Mouse (Mus musculus): ENCODE data around the gene 2410015M20Rik. TPM values are rescaled to one million over a fixed set of nuclear protein-coding genes. Genes with fewer than 3 reads are reported as not detected.

Gene 2410015M20Rik
- polyA plus RNA-seq, 1 experiment from 2014 or later, result 316 TPM

- H3K9me3 ChIP-seq (ENCODE audit: control insufficient read depth, low read length), result no peaks in the 10 kb centered on the region
- peaks cover 25% of the 10 kb centered on the region for H3K4me1 ChIP-seq (ENCODE audit: control insufficient read depth, insufficient read depth, low read length)
- ATAC-seq, result no peak
- no peak overlapping the region for H3K27ac ChIP-seq (ENCODE audit: low read length)
- no peak overlapping the region for H3K4me3 ChIP-seq (ENCODE audit: low read length)
- WGBS, result 61% methylated on average over 3 of the region's 3 CpGs
- no peak overlapping the region for H3K4me2 ChIP-seq (ENCODE audit: low read depth, low read length)
- no peak overlapping the region for H3K9ac ChIP-seq (ENCODE audit: low read depth, low read length)
- H3K36me3 ChIP-seq (ENCODE audit: control insufficient read depth, insufficient read depth, low read length), result peaks cover 31% of the 10 kb centered on the region
- H3K27me3 ChIP-seq (replicated peaks; ENCODE audit: control insufficient read depth, insufficient read depth, low read length), result no peaks in the 10 kb centered on the region
These were observed 2.0 kb downstream of the 2410015M20Rik start for GRCm38 (mm10) chr17:56607521-56608062.

DNA sequence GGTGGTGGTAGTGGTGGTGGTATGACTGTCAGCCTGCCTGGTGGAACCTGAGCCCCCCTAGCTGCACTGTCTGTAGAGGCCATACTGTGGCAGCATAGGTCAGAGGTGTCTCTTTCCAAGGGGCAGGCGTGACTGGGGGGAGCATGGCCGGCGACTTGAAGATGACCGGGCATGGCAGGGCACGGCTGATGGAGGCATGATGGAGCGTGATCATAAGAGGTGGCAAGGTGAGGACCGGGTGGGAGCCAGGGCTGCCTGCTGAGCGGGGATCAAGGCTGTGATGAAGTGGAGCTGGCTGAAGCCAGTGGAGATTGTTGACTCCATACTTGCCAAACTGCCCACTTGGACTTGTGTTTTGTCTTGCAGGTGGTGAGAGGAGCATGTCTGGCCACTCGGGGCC, 4.1 kb downstream of the 2410015M20Rik start:
- WGBS, result 90% methylated on average over 9 of the region's 9 CpGs
- Histone ChIP-seq H3K4me1 (ENCODE audit: control insufficient read depth, insufficient read depth, low read length) (peaks cover 16% of the 10 kb centered on the region), H3K4me3 (ENCODE audit: low read length) (no peak overlapping the region), H3K27me3 (replicated peaks; ENCODE audit: control insufficient read depth, insufficient read depth, low read length) (no peaks in the 10 kb centered on the region), H3K36me3 (ENCODE audit: control insufficient read depth, insufficient read depth, low read length) (peaks cover 44% of the 10 kb centered on the region), H3K27ac (ENCODE audit: low read length) (no peak overlapping the region), H3K9ac (ENCODE audit: low read depth, low read length) (no peak overlapping the region), H3K9me3 (ENCODE audit: control insufficient read depth, low read length) (no peaks in the 10 kb centered on the region), H3K4me2 (ENCODE audit: low read depth, low read length) (no peak overlapping the region)
- ATAC-seq, result no peak

- no peaks in the 10 kb centered on the region for H3K27me3 ChIP-seq (replicated peaks; ENCODE audit: control insufficient read depth, insufficient read depth, low read length)
- no peaks in the 10 kb centered on the region for H3K9me3 ChIP-seq (ENCODE audit: control insufficient read depth, low read length)
- H3K36me3 ChIP-seq (ENCODE audit: control insufficient read depth, insufficient read depth, low read length), result peaks cover 52% of the 10 kb centered on the region
- ATAC-seq, result no peak
- H3K4me3 ChIP-seq (ENCODE audit: low read length), result no peak overlapping the region
- H3K27ac ChIP-seq (ENCODE audit: low read length), result no peak overlapping the region
- WGBS, result 88% methylated on average over 3 of the region's 3 CpGs
- H3K4me1 ChIP-seq (ENCODE audit: control insufficient read depth, insufficient read depth, low read length), result peaks cover 12% of the 10 kb centered on the region
- no peak overlapping the region for H3K4me2 ChIP-seq (ENCODE audit: low read depth, low read length)
- H3K9ac ChIP-seq (ENCODE audit: low read depth, low read length), result no peak overlapping the region
These were observed 5.1 kb downstream of the 2410015M20Rik start for GRCm38 (mm10) chr17:56604422-56604821.

DNA sequence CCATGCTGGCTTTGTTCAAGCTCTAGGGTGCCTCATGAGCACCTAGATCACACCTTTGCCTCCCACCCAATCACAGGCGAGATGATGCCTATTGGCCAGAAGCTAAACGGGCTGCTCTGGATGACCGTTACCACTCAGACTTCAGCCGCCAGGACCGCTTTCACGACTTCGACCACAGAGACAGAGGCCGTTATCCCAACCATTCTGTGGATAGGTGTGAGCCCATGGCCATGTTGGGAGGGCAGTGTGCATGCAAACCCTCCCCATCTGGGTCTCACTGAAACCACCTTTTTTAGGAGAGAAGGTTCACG, 5.5 kb downstream of the 2410015M20Rik start:
- no peak overlapping the region for H3K4me3 ChIP-seq (ENCODE audit: low read length)
- peaks cover 12% of the 10 kb centered on the region for H3K4me1 ChIP-seq (ENCODE audit: control insufficient read depth, insufficient read depth, low read length)
- H3K36me3 ChIP-seq (ENCODE audit: control insufficient read depth, insufficient read depth, low read length), result peaks cover 56% of the 10 kb centered on the region
- H3K4me2 ChIP-seq (ENCODE audit: low read depth, low read length), result no peak overlapping the region
- H3K9ac ChIP-seq (ENCODE audit: low read depth, low read length), result no peak overlapping the region
- 88% methylated on average over 9 of the region's 9 CpGs for whole genome bisulfite sequencing
- ATAC-seq, result no peak
- H3K27me3 ChIP-seq (replicated peaks; ENCODE audit: control insufficient read depth, insufficient read depth, low read length), result no peaks in the 10 kb centered on the region
- no peaks in the 10 kb centered on the region for H3K9me3 ChIP-seq (ENCODE audit: control insufficient read depth, low read length)
- H3K27ac ChIP-seq (ENCODE audit: low read length), result no peak overlapping the region

DNA sequence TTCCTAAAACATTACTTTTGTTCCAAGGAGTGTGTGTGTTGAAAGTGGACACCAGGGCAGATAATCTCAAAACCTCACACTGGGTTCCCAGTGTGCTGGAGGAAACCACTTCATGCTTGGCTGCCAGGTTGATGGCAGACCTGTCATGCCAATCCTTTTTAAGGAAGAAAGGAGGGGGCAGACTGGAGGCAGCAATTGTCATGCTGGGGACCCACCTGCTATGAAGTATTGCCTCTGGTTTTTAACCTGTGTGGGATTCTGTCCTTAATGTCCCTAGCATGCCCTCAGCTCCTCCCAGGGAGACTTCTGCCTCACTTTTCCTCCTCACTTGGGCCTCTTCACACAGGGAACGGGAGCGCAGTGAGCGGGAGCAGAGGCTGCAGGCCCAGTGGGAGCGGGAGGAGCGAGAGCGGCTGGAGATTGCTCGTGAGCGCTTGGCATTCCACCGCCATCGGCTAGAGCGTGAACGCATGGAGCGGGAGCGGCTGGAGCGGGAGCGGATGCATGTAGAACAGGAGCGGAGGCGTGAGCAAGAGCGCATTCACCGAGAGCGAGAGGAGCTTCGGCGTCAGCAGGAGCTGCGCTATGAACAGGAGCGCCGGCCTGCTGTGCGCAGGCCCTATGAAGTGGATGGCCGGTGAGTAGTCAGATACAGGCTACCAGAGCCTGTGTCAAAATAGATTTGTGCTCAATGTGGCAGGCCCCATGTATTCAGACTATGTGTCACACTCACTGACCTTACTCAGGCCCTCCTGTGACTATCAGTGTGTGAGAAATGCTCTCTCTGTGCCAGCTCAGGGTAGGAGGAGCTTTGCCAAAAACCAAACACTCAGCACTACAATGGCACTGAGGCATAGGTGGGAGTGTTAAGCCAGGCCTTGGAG, 6.1 kb downstream of the 2410015M20Rik start:
- WGBS, result 94% methylated on average over 28 of the region's 28 CpGs
- no peak overlapping the region for H3K9ac ChIP-seq (ENCODE audit: low read depth, low read length)

GRCm38 (mm10) chr17:56593527-56594271, 15.9 kb downstream of the 2410015M20Rik start:
- Histone ChIP-seq H3K4me1 (ENCODE audit: control insufficient read depth, insufficient read depth, low read length) (no peaks in the 10 kb centered on the region), H3K27me3 (replicated peaks; ENCODE audit: control insufficient read depth, insufficient read depth, low read length) (no peaks in the 10 kb centered on the region), H3K4me2 (ENCODE audit: low read depth, low read length) (no peak overlapping the region), H3K9me3 (ENCODE audit: control insufficient read depth, low read length) (no peaks in the 10 kb centered on the region), H3K9ac (ENCODE audit: low read depth, low read length) (no peak overlapping the region), H3K36me3 (ENCODE audit: control insufficient read depth, insufficient read depth, low read length) (peaks cover 41% of the 10 kb centered on the region), H3K27ac (ENCODE audit: low read length) (no peak overlapping the region), H3K4me3 (ENCODE audit: low read length) (no peak overlapping the region)
- ATAC-seq, result 0 out of 2 replicates have a peak, but pooled peaks have one; percentile 19
- WGBS, result 77% methylated on average over 8 of the region's 8 CpGs

More for the DNA sequence above, 6.1 kb downstream of the 2410015M20Rik start:
- Histone ChIP-seq H3K4me1 (ENCODE audit: control insufficient read depth, insufficient read depth, low read length) (peaks cover 8% of the 10 kb centered on the region), H3K9me3 (ENCODE audit: control insufficient read depth, low read length) (no peaks in the 10 kb centered on the region), H3K36me3 (ENCODE audit: control insufficient read depth, insufficient read depth, low read length) (peaks cover 56% of the 10 kb centered on the region), H3K4me2 (ENCODE audit: low read depth, low read length) (no peak overlapping the region), H3K27ac (ENCODE audit: low read length) (no peak overlapping the region), H3K27me3 (replicated peaks; ENCODE audit: control insufficient read depth, insufficient read depth, low read length) (no peaks in the 10 kb centered on the region), H3K4me3 (ENCODE audit: low read length) (no peak overlapping the region)
- no peak for ATAC-seq

DNA sequence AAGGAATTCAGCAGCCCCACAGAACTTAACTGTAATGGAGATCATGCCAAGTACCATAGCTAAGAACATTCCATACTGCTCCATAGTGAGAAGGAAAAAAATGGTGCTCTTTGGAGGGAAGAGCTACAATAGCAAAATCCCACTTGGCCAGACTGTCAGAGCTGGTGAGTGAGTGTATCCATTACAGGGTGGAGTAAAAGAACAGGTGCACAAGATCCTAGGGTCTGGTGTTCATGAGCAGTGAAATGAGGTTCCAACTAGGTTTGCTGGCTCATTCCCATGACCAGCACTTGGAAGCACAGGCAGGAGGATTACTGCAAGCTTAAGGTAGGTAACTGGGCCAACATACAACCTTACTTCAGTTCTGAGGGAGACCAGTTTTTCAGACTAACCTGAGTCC, 17.0 kb downstream of the 2410015M20Rik start:
- no peaks in the 10 kb centered on the region for H3K27me3 ChIP-seq (replicated peaks; ENCODE audit: control insufficient read depth, insufficient read depth, low read length)
- no peak for ATAC-seq
- H3K36me3 ChIP-seq (ENCODE audit: control insufficient read depth, insufficient read depth, low read length), result peaks cover 34% of the 10 kb centered on the region
- H3K27ac ChIP-seq (ENCODE audit: low read length), result no peak overlapping the region
- H3K4me1 ChIP-seq (ENCODE audit: control insufficient read depth, insufficient read depth, low read length), result 0 out of 2 replicates have a peak, but pooled peaks cover 2% of the 10 kb centered on the region
- no peak overlapping the region for H3K4me3 ChIP-seq (ENCODE audit: low read length)
- H3K4me2 ChIP-seq (ENCODE audit: low read depth, low read length), result no peak overlapping the region
- no peaks in the 10 kb centered on the region for H3K9me3 ChIP-seq (ENCODE audit: control insufficient read depth, low read length)
- no peak overlapping the region for H3K9ac ChIP-seq (ENCODE audit: low read depth, low read length)

- Histone ChIP-seq H3K27me3 (replicated peaks; ENCODE audit: control insufficient read depth, insufficient read depth, low read length) (no peaks in the 10 kb centered on the region), H3K9ac (ENCODE audit: low read depth, low read length) (no peak overlapping the region), H3K4me1 (ENCODE audit: control insufficient read depth, insufficient read depth, low read length) (peaks cover 18% of the 10 kb centered on the region), H3K9me3 (ENCODE audit: control insufficient read depth, low read length) (no peaks in the 10 kb centered on the region), H3K36me3 (ENCODE audit: control insufficient read depth, insufficient read depth, low read length) (peaks cover 14% of the 10 kb centered on the region), H3K27ac (ENCODE audit: low read length) (no peak overlapping the region), H3K4me2 (ENCODE audit: low read depth, low read length) (no peak overlapping the region), H3K4me3 (ENCODE audit: low read length) (no peak overlapping the region)
- 91% methylated on average over 4 of the region's 4 CpGs for WGBS
- ATAC-seq, result no peak
These were observed 20.6 kb downstream of the 2410015M20Rik start for GRCm38 (mm10) chr17:56588921-56589320.

DNA sequence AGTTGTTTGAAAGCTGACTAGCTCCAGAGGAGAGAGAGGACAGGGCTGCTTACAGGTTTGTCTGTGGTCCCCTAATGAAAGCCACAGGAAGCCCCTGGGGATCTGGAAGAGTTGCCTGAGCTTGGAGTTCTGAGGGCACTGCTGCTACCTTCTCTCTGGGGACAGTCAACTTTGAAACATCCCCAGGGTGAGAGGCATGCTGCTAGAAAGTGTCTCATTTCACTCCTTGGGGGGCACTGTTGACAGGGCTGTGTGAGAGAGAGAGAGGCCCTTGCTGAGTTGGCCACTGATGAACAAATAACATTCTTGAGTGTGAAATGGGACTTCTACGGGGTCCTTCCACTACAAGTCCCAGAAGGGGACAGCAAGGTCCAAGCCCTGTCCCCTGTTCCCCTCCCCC, 21.8 kb downstream of the 2410015M20Rik start:
- 89% methylated on average over 1 of the region's 1 CpGs for WGBS
- no peak overlapping the region for H3K4me2 ChIP-seq (ENCODE audit: low read depth, low read length)
- no peak overlapping the region for H3K27ac ChIP-seq (ENCODE audit: low read length)
- H3K9ac ChIP-seq (ENCODE audit: low read depth, low read length), result no peak overlapping the region
- no peaks in the 10 kb centered on the region for H3K27me3 ChIP-seq (replicated peaks; ENCODE audit: control insufficient read depth, insufficient read depth, low read length)
- peaks cover 24% of the 10 kb centered on the region for H3K4me1 ChIP-seq (ENCODE audit: control insufficient read depth, insufficient read depth, low read length)
- H3K36me3 ChIP-seq (ENCODE audit: control insufficient read depth, insufficient read depth, low read length), result peaks cover 9% of the 10 kb centered on the region; the same call in 1 of the 2 replicates
- ATAC-seq, result no peak
- H3K4me3 ChIP-seq (ENCODE audit: low read length), result no peak overlapping the region
- no peaks in the 10 kb centered on the region for H3K9me3 ChIP-seq (ENCODE audit: control insufficient read depth, low read length)
